Mouse (Mus musculus) adrenal gland, postnatal 14 days (tissue): ENCODE results near the gene Tpm1. TPM values are rescaled to one million over a fixed set of nuclear protein-coding genes. Genes with fewer than 3 reads are reported as not detected.

Experiments
- DNase-seq: peaks from one replicate; pipeline ENCODE4 v3.0.0; 2021; ENCODE audit warnings: mixed read lengths
- long read RNA-seq, 2 experiments: library from polyadenylated mRNA; stranded (forward); transcript quantifications; one replicate each; pipeline ENCODE4 v2.0.0; 2021
- total RNA-seq: library from RNA; stranded (reverse); gene quantifications from 2 replicates; pipeline ENCODE4 v1.2.3, GENCODE M21; 2021

Gene Tpm1
- total RNA-seq: 183 and 207 TPM in 2 replicates
- long read RNA-seq, experiment 1, transcript Tpm1-211 (8 exons, 1,607 nt): major isoform, 16 of 67 reads
- long read RNA-seq, experiment 1, transcript Tpm1-216 (9 exons, 1,898 nt): minor isoform, 7 of 67 reads
- long read RNA-seq, experiment 1, transcript Tpm1-205 (10 exons, 1,208 nt): minor isoform, 15 of 67 reads
- long read RNA-seq, experiment 1, transcript Tpm1-212 (8 exons, 1,714 nt): minor isoform, 7 of 67 reads
- long read RNA-seq, experiment 1, partial matches to known transcripts: 10 of 67 reads
- long read RNA-seq, experiment 1, other reads (novel, unspliced or antisense): 9 of 67 reads
- long read RNA-seq, experiment 2, transcript Tpm1-211 (8 exons, 1,607 nt): major isoform, 14 of 47 reads
- long read RNA-seq, experiment 2, transcript Tpm1-216 (9 exons, 1,898 nt): minor isoform, 5 of 47 reads
- long read RNA-seq, experiment 2, partial matches to known transcripts: 5 of 47 reads
- long read RNA-seq, experiment 2, other reads (novel, unspliced or antisense): 17 of 47 reads

GRCm38 (mm10) chr9:67049086-67049824 is at the start of gene Tpm1:
Gene Tpm1 (minus strand): TSS chr9:67049406.
- peak; percentile 82 for DNase-seq

GRCm38 (mm10) chr9:67094371-67094770 is 45.2 kb upstream of the Tpm1 start:
- no peak for DNase-seq

- DNase-seq: no peak
Observed at GRCm38 (mm10) chr9:67092210-67092609, 43.0 kb upstream of the Tpm1 start.

GRCm38 (mm10) chr9:67091598-67091997 is 42.4 kb upstream of the Tpm1 start:
- DNase-seq: no peak

- no peak for DNase-seq
Observed at GRCm38 (mm10) chr9:67091151-67091550, 41.9 kb upstream of the Tpm1 start.

GRCm38 (mm10) chr9:67090633-67091045 is 41.4 kb upstream of the Tpm1 start:
- peak; percentile 49 for DNase-seq

GRCm38 (mm10) chr9:67089167-67089566 is 40.0 kb upstream of the Tpm1 start:
- peak; percentile 31 for DNase-seq

- no peak for DNase-seq
Observed at GRCm38 (mm10) chr9:67083801-67084200, 34.6 kb upstream of the Tpm1 start.

GRCm38 (mm10) chr9:67081688-67082087 is 32.5 kb upstream of the Tpm1 start:
- peak; percentile 26 for DNase-seq

- no peak for DNase-seq
Observed at GRCm38 (mm10) chr9:67077658-67078319, 28.6 kb upstream of the Tpm1 start.

- DNase-seq: no peak
Observed at GRCm38 (mm10) chr9:67077266-67077657, 28.1 kb upstream of the Tpm1 start.

- no peak for DNase-seq
Observed at GRCm38 (mm10) chr9:67072182-67072581, 23.0 kb upstream of the Tpm1 start.

- DNase-seq: peak; percentile 27
Observed at GRCm38 (mm10) chr9:67071596-67071995, 22.4 kb upstream of the Tpm1 start.

GRCm38 (mm10) chr9:67071103-67071502 is 21.9 kb upstream of the Tpm1 start:
- no peak for DNase-seq

GRCm38 (mm10) chr9:67066616-67067015 is 17.4 kb upstream of the Tpm1 start:
- DNase-seq: no peak

GRCm38 (mm10) chr9:67059714-67060113 is 10.5 kb upstream of the Tpm1 start:
- DNase-seq: no peak

GRCm38 (mm10) chr9:67058366-67058765 is 9.2 kb upstream of the Tpm1 start:
- DNase-seq: no peak

- DNase-seq: no peak
Observed at GRCm38 (mm10) chr9:67050736-67051337, 1.6 kb upstream of the Tpm1 start.

GRCm38 (mm10) chr9:67049836-67050235 is 630 bp upstream of the Tpm1 start:
- DNase-seq: no peak

- no peak for DNase-seq
Observed at GRCm38 (mm10) chr9:67048483-67049085, 622 bp downstream of the Tpm1 start.

- DNase-seq: no peak
Observed at GRCm38 (mm10) chr9:67047606-67048482, 1.4 kb downstream of the Tpm1 start.
